Mouse (Mus musculus) midbrain, postnatal 0 days (tissue): Measurements from ENCODE around the gene Rsbn1l. TPM values are rescaled to one million over a fixed set of nuclear protein-coding genes. Genes with fewer than 3 reads are reported as not detected.

Experiments used
- ATAC-seq: fragments of 200-750 bp; cut with Nextera tagmentation; 2 replicates; pipeline ENCODE4 v1.8.0; 2017; ENCODE audit warnings: moderate number of reproducible peaks, mild to moderate bottlenecking, moderate TSS enrichment, moderate library complexity; ENCODE audit not compliant: low FRiP score
- DNase-seq: peaks from one replicate; pipeline ENCODE4 v3.0.0-alpha.2; 2015; ENCODE audit warnings: low spot score
- H3K27ac ChIP-seq: fragments of 300-500 bp; sonication (generic); 2 replicates; pipeline ENCODE4 v1.5.1; 2014; ENCODE audit warnings: low read depth, mild to moderate bottlenecking, low read length, mixed read lengths
- H3K27me3 ChIP-seq: fragments of 300-500 bp; sonication (generic); 2 replicates; pipeline ENCODE4 v1.6.1; 2014; ENCODE audit warnings: low read length, control low read depth, mixed read lengths; ENCODE audit not compliant: insufficient read depth
- H3K36me3 ChIP-seq: fragments of 300-500 bp; sonication (generic); 2 replicates; pipeline ENCODE4 v1.6.1; 2014; ENCODE audit warnings: low read length, control low read depth, mixed read lengths; ENCODE audit not compliant: insufficient read depth
- H3K4me1 ChIP-seq: fragments of 300-500 bp; sonication (generic); 2 replicates; pipeline ENCODE4 v1.6.1; 2014; ENCODE audit warnings: mild to moderate bottlenecking, control low read depth, antibody characterized with exemption, low read length, mixed read lengths; ENCODE audit not compliant: insufficient read depth
- H3K4me2 ChIP-seq: fragments of 300-500 bp; sonication (generic); 2 replicates; pipeline ENCODE4 v1.6.1; 2014; ENCODE audit warnings: low read depth, mild to moderate bottlenecking, low read length, mixed read lengths; ENCODE audit not compliant: poor library complexity, severe bottlenecking
- H3K4me3 ChIP-seq: fragments of 300-500 bp; sonication (generic); 2 replicates; pipeline ENCODE4 v1.5.1; 2014; ENCODE audit warnings: low read depth, mild to moderate bottlenecking, low read length, moderate library complexity
- H3K9ac ChIP-seq: fragments of 300-500 bp; sonication (generic); replicated peaks from 2 replicates; pipeline ENCODE4 v1.6.1; 2014; ENCODE audit warnings: mild to moderate bottlenecking, low read length, moderate library complexity, mixed read lengths; ENCODE audit not compliant: poor library complexity, severe bottlenecking
- H3K9me3 ChIP-seq: fragments of 300-500 bp; sonication (generic); 2 replicates; pipeline ENCODE4 v1.6.1; 2016; ENCODE audit warnings: low read length, control low read depth
- CTCF ChIP-seq: IDR thresholded peaks from 2 replicates; pipeline ENCODE4 v1.5.1; 2016; ENCODE audit warnings: antibody characterized with exemption, mild to moderate bottlenecking
- WGBS: fragments of 180-500 bp; shearing (Covaris S2); extraction: QIAGEN DNeasy Blood & Tissue Kit; methylation state at CpG from one replicate; pipeline ENCODE4 v1.1.7; 2014; 5-methylcytosine and 5-hydroxymethylcytosine counted together
- polyA plus RNA-seq: library from polyadenylated mRNA; unstranded; fragments of >200 nt; fragmentation: Nextera tagmentation; extraction: Ambion mirVana; gene quantifications from 2 replicates; pipeline ENCODE4 v1.2.1, GENCODE M21; 2015
- total RNA-seq: library from RNA; depleted of rRNA; stranded (reverse); fragments of >200 nt; gene quantifications from 2 replicates; pipeline ENCODE4 v1.2.3, GENCODE M21; 2014; rRNA removed

Gene Rsbn1l
- total and polyA plus RNA-seq, 2 experiments from 2014 or later, result 3.8 to 5.2 TPM

GRCm38 (mm10) chr5:20847010-20847409, 109.2 kb downstream of the Rsbn1l start:
- H3K36me3 ChIP-seq, result no peaks in the 10 kb centered on the region
- no peak for DNase-seq
- ATAC-seq, result no peak
- H3K27ac ChIP-seq, result no peak overlapping the region
- H3K4me2 ChIP-seq, result no peak overlapping the region
- 93% methylated on average over 2 of the region's 2 CpGs for WGBS
- no peaks in the 10 kb centered on the region for H3K27me3 ChIP-seq
- no peak for TF ChIP-seq CTCF
- no peak overlapping the region for H3K4me3 ChIP-seq
- no peak overlapping the region for H3K9ac ChIP-seq
- no peaks in the 10 kb centered on the region for H3K4me1 ChIP-seq
- no peaks in the 10 kb centered on the region for H3K9me3 ChIP-seq

- WGBS, result 71% methylated on average over 2 of the region's 2 CpGs
- H3K4me3 ChIP-seq, result no peak overlapping the region
- DNase-seq (no peak), ATAC-seq (no peak)
- H3K36me3 ChIP-seq, result no peaks in the 10 kb centered on the region
- no peak overlapping the region for H3K27ac ChIP-seq
- no peak for TF ChIP-seq CTCF
- H3K9me3 ChIP-seq, result no peaks in the 10 kb centered on the region
- H3K27me3 ChIP-seq, result no peaks in the 10 kb centered on the region
- no peak overlapping the region for H3K9ac ChIP-seq
- no peaks in the 10 kb centered on the region for H3K4me1 ChIP-seq
- no peak overlapping the region for H3K4me2 ChIP-seq
Measured at GRCm38 (mm10) chr5:20843816-20844215, 112.4 kb downstream of the Rsbn1l start.

- no peaks in the 10 kb centered on the region for H3K36me3 ChIP-seq
- H3K4me2 ChIP-seq, result no peak overlapping the region
- no peak overlapping the region for H3K9ac ChIP-seq
- H3K9me3 ChIP-seq, result no peaks in the 10 kb centered on the region
- TF ChIP-seq CTCF, result no peak
- WGBS, result no CpG with 5 or more reads among the region's 3 CpGs
- no peak for DNase-seq
- H3K27ac ChIP-seq, result no peak overlapping the region
- H3K27me3 ChIP-seq, result no peaks in the 10 kb centered on the region
- no peak for ATAC-seq
- H3K4me3 ChIP-seq, result no peak overlapping the region
- H3K4me1 ChIP-seq, result no peaks in the 10 kb centered on the region
Measured at GRCm38 (mm10) chr5:20843405-20843804, 112.8 kb downstream of the Rsbn1l start.

Other genes with a start within 250 kb of the Rsbn1l start
- gene Phtf2, start 74.3 kb downstream of the Rsbn1l start, total RNA-seq, result 20.2 and 42.6 TPM in 2 replicates
- gene Phtf2, start 74.3 kb downstream of the Rsbn1l start, polyA plus RNA-seq, result 20.4 and 21.3 TPM in 2 replicates
- gene Tmem60, start 74.2 kb downstream of the Rsbn1l start, total RNA-seq, result 14.1 and 19.4 TPM in 2 replicates
- 70.7 and 72.0 TPM in 2 replicates for gene Tmem60, start 74.2 kb downstream of the Rsbn1l start, polyA plus RNA-seq
- 28.2 and 33.1 TPM in 2 replicates for gene Ptpn12, start 99.5 kb upstream of the Rsbn1l start, total RNA-seq
- gene Ptpn12, start 99.5 kb upstream of the Rsbn1l start, polyA plus RNA-seq, result 9.2 and 10.8 TPM in 2 replicates
- 7.2 and 8.2 TPM in 2 replicates for gene Gsap, start 229.9 kb upstream of the Rsbn1l start, total RNA-seq
- gene Gsap, start 229.9 kb upstream of the Rsbn1l start, polyA plus RNA-seq, result 5.3 and 5.6 TPM in 2 replicates